Mouse (Mus musculus): Measurements from ENCODE around the gene Nckap5. TPM values are rescaled to one million over a fixed set of nuclear protein-coding genes. Genes with fewer than 3 reads are reported as not detected.

Nckap5 gene
- polyA plus RNA-seq, 1 experiment, result 0.11 TPM

DNA sequence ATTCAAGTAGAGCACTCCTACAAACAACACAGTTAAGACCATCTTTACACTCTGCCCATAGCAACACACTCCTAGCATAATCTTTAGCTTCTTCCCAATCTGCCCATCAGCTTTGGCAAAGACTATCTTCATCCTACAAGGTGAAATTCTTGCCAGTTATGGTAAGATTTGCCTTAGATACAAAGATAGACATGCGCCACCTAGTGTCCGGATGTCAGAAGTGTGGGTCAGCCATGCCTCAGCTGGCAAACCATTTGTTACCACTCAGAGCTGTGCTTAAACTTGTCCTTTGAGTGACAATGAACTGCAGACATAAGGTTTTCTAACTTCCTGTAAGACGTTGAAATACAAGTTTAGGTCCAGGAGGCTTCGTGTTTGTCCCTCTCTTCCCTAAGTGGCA lies 422.7 kb downstream of the Nckap5 start:
- Histone ChIP-seq H3ac (ENCODE audit: control insufficient read depth, insufficient read length) (no peak overlapping the region), H3K4me3 (no peak overlapping the region), H3K36me3 (ENCODE audit: control insufficient read depth, insufficient read depth) (no peaks in the 10 kb centered on the region), H3K27me3 (ENCODE audit: control insufficient read depth, insufficient read depth, insufficient read length) (no peaks in the 10 kb centered on the region), H3K4me2 (ENCODE audit: low read depth) (no peak overlapping the region), H3K79me2 (ENCODE audit: control insufficient read depth, insufficient read depth) (no peaks in the 10 kb centered on the region)
- TF ChIP-seq TCF12 (IDR thresholded peaks at IDR 0.05; ENCODE audit: insufficient read depth, poor library complexity, severe bottlenecking) (no peak), CEBPB (IDR thresholded peaks at IDR 0.05; ENCODE audit: insufficient read depth, poor library complexity, severe bottlenecking) (no peak), POLR2AphosphoS2 (IDR thresholded peaks at IDR 0.05; ENCODE audit: insufficient read length, low read depth) (no peak), REST (IDR thresholded peaks at IDR 0.05; ENCODE audit: insufficient read depth, insufficient read length) (no peak), MYOD1 (IDR thresholded peaks at IDR 0.05; ENCODE audit: control insufficient read depth in 1 of 3, insufficient read length in 2 of 3, low read depth in 2 of 3) (no peak), POLR2A (IDR thresholded peaks at IDR 0.05; ENCODE audit: insufficient read length, low read depth) (no peak), USF1 (IDR thresholded peaks at IDR 0.05; ENCODE audit: low read depth) (no peak), MYOG (IDR thresholded peaks at IDR 0.05; ENCODE audit: control insufficient read depth in 1 of 3, insufficient read depth in 1 of 3, insufficient read length in 2 of 3, low read depth in 2 of 3) (no peak), E2F4 (IDR thresholded peaks at IDR 0.05; ENCODE audit: insufficient read depth) (no peak), TCF3 (IDR thresholded peaks at IDR 0.05; ENCODE audit: insufficient read length, low read depth) (no peak), SRF (IDR thresholded peaks at IDR 0.05; ENCODE audit: control insufficient read depth, insufficient read length, low read depth) (no peak), MAX (IDR thresholded peaks at IDR 0.05; ENCODE audit: low read depth) (no peak)

DNA sequence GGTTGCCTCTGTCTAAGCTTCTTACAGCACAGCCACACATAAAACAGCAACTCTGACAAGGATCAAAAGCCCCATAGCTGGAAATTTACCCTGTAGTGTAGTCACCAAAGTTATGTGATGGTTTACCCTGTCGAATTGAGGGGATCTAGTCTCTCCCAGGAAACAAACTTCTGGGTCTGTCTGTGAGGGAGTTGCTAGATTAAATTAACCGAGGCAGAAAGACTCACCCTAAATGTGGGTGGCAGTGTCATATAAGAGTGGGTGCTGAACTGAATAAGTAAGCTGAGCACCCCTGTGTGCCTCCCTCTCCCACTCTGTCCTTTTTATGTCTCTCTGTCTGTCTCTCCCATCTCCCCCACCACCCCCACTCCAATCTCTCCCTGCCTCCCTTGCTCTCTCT lies 425.1 kb downstream of the Nckap5 start:
- H3K79me2 ChIP-seq (ENCODE audit: control insufficient read depth, insufficient read depth), result no peaks in the 10 kb centered on the region
- no peak overlapping the region for H3ac ChIP-seq (ENCODE audit: control insufficient read depth, insufficient read length)
- no peak overlapping the region for H3K4me3 ChIP-seq
- TF ChIP-seq E2F4 (IDR thresholded peaks at IDR 0.05; ENCODE audit: insufficient read depth) (no peak), MAX (IDR thresholded peaks at IDR 0.05; ENCODE audit: low read depth) (no peak), TCF3 (IDR thresholded peaks at IDR 0.05; ENCODE audit: insufficient read length, low read depth) (no peak), MYOD1 (IDR thresholded peaks at IDR 0.05; ENCODE audit: control insufficient read depth in 1 of 3, insufficient read length in 2 of 3, low read depth in 2 of 3) (no peak), POLR2AphosphoS2 (IDR thresholded peaks at IDR 0.05; ENCODE audit: insufficient read length, low read depth) (no peak), REST (IDR thresholded peaks at IDR 0.05; ENCODE audit: insufficient read depth, insufficient read length) (no peak), CEBPB (IDR thresholded peaks at IDR 0.05; ENCODE audit: insufficient read depth, poor library complexity, severe bottlenecking) (no peak), POLR2A (IDR thresholded peaks at IDR 0.05; ENCODE audit: insufficient read length, low read depth) (no peak), MYOG (IDR thresholded peaks at IDR 0.05; ENCODE audit: control insufficient read depth in 1 of 3, insufficient read depth in 1 of 3, insufficient read length in 2 of 3, low read depth in 2 of 3) (no peak), USF1 (IDR thresholded peaks at IDR 0.05; ENCODE audit: low read depth) (no peak), SRF (IDR thresholded peaks at IDR 0.05; ENCODE audit: control insufficient read depth, insufficient read length, low read depth) (no peak), TCF12 (IDR thresholded peaks at IDR 0.05; ENCODE audit: insufficient read depth, poor library complexity, severe bottlenecking) (no peak)
- H3K4me2 ChIP-seq (ENCODE audit: low read depth), result no peak overlapping the region
- no peaks in the 10 kb centered on the region for H3K27me3 ChIP-seq (ENCODE audit: control insufficient read depth, insufficient read depth, insufficient read length)
- H3K36me3 ChIP-seq (ENCODE audit: control insufficient read depth, insufficient read depth), result no peaks in the 10 kb centered on the region

DNA sequence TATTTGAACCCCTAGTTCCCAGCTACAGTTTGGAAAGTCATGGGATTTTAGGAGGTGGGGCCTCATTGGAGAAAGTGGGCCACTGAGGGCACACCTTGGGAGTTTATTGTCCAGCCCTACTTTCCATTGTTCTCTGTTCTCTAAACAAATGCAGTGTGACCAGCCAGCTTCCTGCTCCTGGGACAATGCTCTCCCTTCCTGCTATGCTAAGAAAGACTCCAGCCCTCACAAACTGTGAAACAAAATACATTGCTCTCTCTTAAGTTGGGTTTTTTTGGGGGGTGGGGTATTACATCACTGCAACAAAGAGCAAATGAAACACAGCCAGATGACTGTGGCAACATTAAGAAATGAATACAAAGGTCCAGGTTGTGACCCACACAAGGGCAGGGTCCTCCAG lies 426.6 kb downstream of the Nckap5 start:
- no peaks in the 10 kb centered on the region for H3K36me3 ChIP-seq (ENCODE audit: control insufficient read depth, insufficient read depth)
- H3K79me2 ChIP-seq (ENCODE audit: control insufficient read depth, insufficient read depth), result no peaks in the 10 kb centered on the region
- H3K27me3 ChIP-seq (ENCODE audit: control insufficient read depth, insufficient read depth, insufficient read length), result no peaks in the 10 kb centered on the region
- no peak overlapping the region for H3K4me2 ChIP-seq (ENCODE audit: low read depth)
- no peak overlapping the region for H3K4me3 ChIP-seq
- no peak overlapping the region for H3ac ChIP-seq (ENCODE audit: control insufficient read depth, insufficient read length)
- TF ChIP-seq REST (IDR thresholded peaks at IDR 0.05; ENCODE audit: insufficient read depth, insufficient read length), result no peak
- no peak for TF ChIP-seq E2F4 (IDR thresholded peaks at IDR 0.05; ENCODE audit: insufficient read depth)
- TF ChIP-seq POLR2AphosphoS2 (IDR thresholded peaks at IDR 0.05; ENCODE audit: insufficient read length, low read depth), result no peak
- TF ChIP-seq CEBPB (IDR thresholded peaks at IDR 0.05; ENCODE audit: insufficient read depth, poor library complexity, severe bottlenecking), result no peak
- no peak for TF ChIP-seq SRF (IDR thresholded peaks at IDR 0.05; ENCODE audit: control insufficient read depth, insufficient read length, low read depth)

DNA sequence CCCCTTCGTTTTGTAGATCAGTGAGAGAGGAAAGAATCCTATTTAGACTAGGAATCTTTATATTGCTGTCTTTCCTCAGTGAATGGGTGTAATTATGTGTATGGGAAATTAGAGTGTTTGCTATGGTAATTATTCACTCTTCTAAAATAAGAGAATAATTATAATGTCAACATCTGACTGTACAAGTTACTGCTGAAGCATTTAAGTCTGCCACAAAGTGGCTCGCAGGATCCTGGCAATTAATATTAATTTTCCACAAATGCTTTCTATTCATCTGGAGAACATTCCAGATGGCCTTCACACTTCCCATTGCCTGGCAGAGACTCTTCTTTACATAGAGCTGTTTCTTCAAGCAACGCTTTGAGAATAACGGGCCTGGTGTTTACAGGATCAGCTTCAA lies 439.4 kb downstream of the Nckap5 start:
- Histone ChIP-seq H3K36me3 (ENCODE audit: control insufficient read depth, insufficient read depth) (no peaks in the 10 kb centered on the region), H3K4me3 (no peak overlapping the region), H3ac (ENCODE audit: control insufficient read depth, insufficient read length) (no peak overlapping the region), H3K4me2 (ENCODE audit: low read depth) (no peak overlapping the region), H3K27me3 (ENCODE audit: control insufficient read depth, insufficient read depth, insufficient read length) (no peaks in the 10 kb centered on the region), H3K79me2 (ENCODE audit: control insufficient read depth, insufficient read depth) (no peaks in the 10 kb centered on the region)
- TF ChIP-seq POLR2A (IDR thresholded peaks at IDR 0.05; ENCODE audit: insufficient read length, low read depth), result no peak
- TF ChIP-seq USF1 (IDR thresholded peaks at IDR 0.05; ENCODE audit: low read depth), result no peak
- TF ChIP-seq REST (IDR thresholded peaks at IDR 0.05; ENCODE audit: insufficient read depth, insufficient read length), result no peak

DNA sequence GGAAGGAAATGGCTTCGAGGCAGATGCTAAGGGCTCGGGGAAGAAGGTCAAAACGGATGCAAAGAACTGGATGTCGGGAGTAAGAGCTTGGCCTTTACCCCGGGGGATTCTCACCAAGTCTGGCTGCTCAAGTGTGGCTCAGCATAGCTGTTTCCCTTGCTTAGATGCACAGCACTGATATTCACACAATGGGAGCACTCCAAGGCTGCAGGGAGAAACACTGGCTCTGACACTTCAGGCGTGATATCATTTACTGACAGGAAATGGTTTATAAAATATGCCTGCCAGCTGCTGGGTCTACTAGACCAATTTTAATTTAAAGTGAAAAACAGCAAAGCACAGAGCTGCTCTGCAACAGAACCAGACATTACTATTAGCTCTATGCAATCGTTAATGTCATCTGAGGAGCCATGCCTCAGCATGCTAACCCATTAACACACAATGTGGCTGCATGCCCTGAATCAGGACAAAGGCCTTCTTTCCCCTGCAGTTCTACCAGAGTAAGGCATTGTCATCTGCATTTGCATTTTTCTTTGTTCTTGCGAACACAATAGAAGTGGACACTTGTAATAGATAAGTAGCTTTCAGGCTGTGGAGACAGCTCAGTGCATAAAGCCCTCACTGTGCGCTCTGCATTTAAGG lies 453.1 kb downstream of the Nckap5 start:
- Histone ChIP-seq H3K36me3 (ENCODE audit: control insufficient read depth, insufficient read depth) (no peaks in the 10 kb centered on the region), H3ac (ENCODE audit: control insufficient read depth, insufficient read length) (no peak overlapping the region), H3K79me2 (ENCODE audit: control insufficient read depth, insufficient read depth) (no peaks in the 10 kb centered on the region), H3K27me3 (ENCODE audit: control insufficient read depth, insufficient read depth, insufficient read length) (no peaks in the 10 kb centered on the region), H3K4me3 (no peak overlapping the region), H3K4me2 (ENCODE audit: low read depth) (no peak overlapping the region)
- no peak for TF ChIP-seq POLR2A (IDR thresholded peaks at IDR 0.05; ENCODE audit: insufficient read length, low read depth)
- no peak for TF ChIP-seq TCF12 (IDR thresholded peaks at IDR 0.05; ENCODE audit: insufficient read depth, poor library complexity, severe bottlenecking)
- no peak for TF ChIP-seq MYOD1 (IDR thresholded peaks at IDR 0.05; ENCODE audit: control insufficient read depth in 1 of 3, insufficient read length in 2 of 3, low read depth in 2 of 3)
- TF ChIP-seq CEBPB (IDR thresholded peaks at IDR 0.05; ENCODE audit: insufficient read depth, poor library complexity, severe bottlenecking), result no peak
- no peak for TF ChIP-seq MYOG (IDR thresholded peaks at IDR 0.05; ENCODE audit: control insufficient read depth in 1 of 3, insufficient read depth in 1 of 3, insufficient read length in 2 of 3, low read depth in 2 of 3)
- no peak for TF ChIP-seq REST (IDR thresholded peaks at IDR 0.05; ENCODE audit: insufficient read depth, insufficient read length)
- TF ChIP-seq POLR2AphosphoS2 (IDR thresholded peaks at IDR 0.05; ENCODE audit: insufficient read length, low read depth), result no peak
- no peak for TF ChIP-seq SRF (IDR thresholded peaks at IDR 0.05; ENCODE audit: control insufficient read depth, insufficient read length, low read depth)
- no peak for TF ChIP-seq USF1 (IDR thresholded peaks at IDR 0.05; ENCODE audit: low read depth)
- no peak for TF ChIP-seq E2F4 (IDR thresholded peaks at IDR 0.05; ENCODE audit: insufficient read depth)
- TF ChIP-seq MAX (IDR thresholded peaks at IDR 0.05; ENCODE audit: low read depth), result no peak
- TF ChIP-seq TCF3 (IDR thresholded peaks at IDR 0.05; ENCODE audit: insufficient read length, low read depth), result no peak

Measured in myocyte (in vitro differentiated cells).